Mouse (Mus musculus) neutrophil, adult 59 days (primary cell): ENCODE measurements around the gene Rhox4d. TPM values are rescaled to one million over a fixed set of nuclear protein-coding genes. Genes with fewer than 3 reads are reported as not detected.

Experiments used
- total RNA-seq, 2 experiments: library from RNA; stranded (reverse); gene quantifications; 1 replicate in 1 of 2; 2 replicates in 1 of 2; pipeline ENCODE4 v1.2.4; 2023

The Rhox4d gene
- not detected for total RNA-seq

DNA sequence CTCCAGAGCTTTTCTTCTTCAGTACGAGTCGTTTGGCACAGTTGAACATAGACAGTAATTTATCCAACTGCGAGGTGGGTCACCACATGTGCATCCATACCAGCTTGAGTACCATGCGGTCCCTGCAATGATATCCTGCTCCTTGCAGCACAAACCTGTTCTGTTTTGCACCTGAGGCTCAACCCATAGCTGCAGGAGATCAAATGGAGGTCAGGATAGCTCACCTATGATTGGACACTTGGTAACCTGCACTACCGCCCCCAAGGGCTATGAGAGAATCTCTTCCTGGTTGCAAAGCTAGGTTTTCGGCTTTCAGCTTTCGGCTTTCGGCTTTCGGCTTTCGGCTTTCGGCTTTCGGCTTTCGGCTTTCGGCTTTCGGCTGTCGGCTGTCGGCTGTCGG is at the start of gene Rhox4d:
TSS of gene Rhox4d (plus strand) at position 301 of the 400 bp plus-strand sequence.

DNA sequence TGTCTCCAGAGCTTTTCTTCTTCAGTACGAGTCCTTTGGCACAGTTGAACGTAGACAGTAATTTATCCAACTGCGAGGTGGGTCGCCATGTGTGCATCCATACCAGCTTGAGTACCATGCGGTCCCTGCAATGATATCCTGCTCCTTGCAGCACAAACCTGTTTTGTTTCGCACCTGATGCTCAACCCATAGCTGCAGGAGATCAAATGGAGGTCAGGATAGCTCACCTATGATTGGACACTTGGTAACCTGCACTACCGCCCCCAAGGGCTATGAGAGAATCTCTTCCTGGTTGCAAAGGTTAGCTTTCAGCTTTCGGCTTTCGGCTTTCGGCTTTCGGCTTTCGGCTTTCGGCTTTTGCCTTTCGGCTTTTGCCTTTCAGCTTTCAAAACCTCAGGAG is 34.1 kb upstream of the Rhox4d start, which contains the start of gene Rhox4c:
TSS of gene Rhox4c (plus strand) at position 301 of the 400 bp plus-strand sequence.

DNA sequence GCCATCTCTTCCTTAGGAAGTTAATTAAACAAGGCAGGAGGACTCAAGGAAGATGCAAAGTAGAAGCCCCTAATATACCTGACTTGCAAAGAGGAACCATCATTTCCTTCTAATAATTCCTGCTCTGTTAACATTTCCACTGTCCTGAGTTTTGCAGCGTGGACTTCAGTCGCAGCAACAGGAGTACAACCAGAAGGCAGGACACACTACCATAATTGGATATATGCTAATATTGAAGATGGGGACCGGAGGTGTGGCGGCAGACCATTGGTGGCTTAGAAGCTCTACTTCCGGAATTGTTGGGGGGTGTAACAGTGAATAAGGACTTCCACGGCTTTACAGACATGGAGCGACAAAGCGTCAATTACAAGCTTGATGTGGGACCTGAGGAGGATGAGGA is 16.0 kb downstream of the Rhox4d start, which contains the start of gene Rhox2e:
TSS of gene Rhox2e (plus strand) at position 301 of the 400 bp plus-strand sequence.

GRCm38 (mm10) chrX:37541719-37542118 is 27.6 kb downstream of the Rhox4d start, which contains the start of gene Rhox3e:
TSS of gene Rhox3e (plus strand) at chrX:37542019.

DNA sequence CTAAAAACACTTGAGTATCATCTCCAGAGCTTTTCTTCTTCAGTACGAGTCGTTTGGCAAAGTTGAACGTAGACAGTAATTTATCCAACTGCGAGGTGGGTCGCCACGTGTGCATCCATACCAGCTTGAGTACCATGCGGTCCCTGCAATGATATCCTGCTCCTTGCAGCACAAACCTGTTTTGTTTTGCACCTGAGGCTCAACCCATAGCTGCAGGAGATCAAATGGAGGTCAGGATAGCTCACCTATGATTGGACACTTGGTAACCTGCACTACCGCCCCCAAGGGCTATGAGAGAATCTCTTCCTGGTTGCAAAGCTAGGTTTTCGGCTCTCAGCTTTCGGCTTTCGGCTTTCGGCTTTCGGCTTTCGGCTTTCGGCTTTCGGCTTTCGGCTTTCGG is 43.0 kb downstream of the Rhox4d start, which contains the start of gene Rhox4e:
TSS of gene Rhox4e (plus strand) at position 301 of the 400 bp plus-strand sequence.

Other genes with a start within 250 kb of the Rhox4d start
- gene Rhox4a, start 249.0 kb upstream of the Rhox4d start, total RNA-seq, result not detected
- not detected for gene Rhox3a2, start 134.3 kb upstream of the Rhox4d start, total RNA-seq
- not detected for gene Rhox4a2, start 123.5 kb upstream of the Rhox4d start, total RNA-seq
- not detected for gene Rhox2b, start 102.3 kb upstream of the Rhox4d start, total RNA-seq
- not detected for gene Rhox4b, start 81.9 kb upstream of the Rhox4d start, total RNA-seq
- not detected for gene Rhox2c, start 60.7 kb upstream of the Rhox4d start, total RNA-seq
- not detected for gene Rhox3c, start 55.8 kb upstream of the Rhox4d start, total RNA-seq
- not detected for gene Rhox4c, start 34.0 kb upstream of the Rhox4d start, total RNA-seq
- not detected for gene Rhox2d, start 20.9 kb upstream of the Rhox4d start, total RNA-seq
- not detected for gene Rhox2e, start 16.1 kb downstream of the Rhox4d start, total RNA-seq
- not detected for gene Rhox3e, start 27.7 kb downstream of the Rhox4d start, total RNA-seq
- not detected for gene Rhox4e, start 43.1 kb downstream of the Rhox4d start, total RNA-seq
- not detected for gene Rhox2f, start 57.0 kb downstream of the Rhox4d start, total RNA-seq
- gene Rhox3f, start 66.6 kb downstream of the Rhox4d start, total RNA-seq, result not detected
- gene Rhox4f, start 93.3 kb downstream of the Rhox4d start, total RNA-seq, result not detected
- not detected for gene Rhox3g, start 114.3 kb downstream of the Rhox4d start, total RNA-seq
- not detected for gene Rhox2g, start 129.1 kb downstream of the Rhox4d start, total RNA-seq
- not detected for gene Rhox4g, start 137.0 kb downstream of the Rhox4d start, total RNA-seq
- not detected for gene Rhox3h, start 154.4 kb downstream of the Rhox4d start, total RNA-seq
- gene Rhox2h, start 158.9 kb downstream of the Rhox4d start, total RNA-seq, result not detected